ENCODE assay signal across 8 mouse cellular contexts in genomic region chrX:52164738-52165554, GRCm38 (mm10). TPM values are rescaled to one million over a fixed set of nuclear protein-coding genes. Genes with fewer than 3 reads are reported as not detected.
DNase-seq lines count a peak whose midpoint lies in the region; ATAC-seq and TF ChIP-seq lines count a peak whose summit lies in the region.

Gene Gpc4 (minus strand): TSS chrX:52165252.

- peak within 1 kb of the TSS; percentile 56 for H3K9ac ChIP-seq in intestine, postnatal 0 days (ENCODE audit: low read depth, low read length)
- H3K9ac ChIP-seq in limb, embryonic 11.5 days (ENCODE audit: low read length): peak within 1 kb of the TSS; percentile 60
- peak within 1 kb of the TSS; percentile 68 for H3K9ac ChIP-seq in midbrain, embryonic 11.5 days (ENCODE audit: low read length)

- peak; percentile 44 for TF ChIP-seq CTCF in intestine, postnatal 0 days (IDR thresholded peaks at IDR 0.05; ENCODE audit: low read depth)

- H3K4me1 ChIP-seq in embryonic facial prominence, embryonic 10.5 days: peaks cover 6% of the 10 kb centered on the region
- H3K4me1 ChIP-seq in intestine, postnatal 0 days (replicated peaks; ENCODE audit: control insufficient read depth, insufficient read depth, low read length): no peaks in the 10 kb centered on the region
- H3K4me1 ChIP-seq in limb, embryonic 11.5 days (ENCODE audit: control insufficient read depth, insufficient read depth, low read length): no peaks in the 10 kb centered on the region
- no peaks in the 10 kb centered on the region; the same call in 1 of the 2 replicates for H3K4me1 ChIP-seq in midbrain, embryonic 11.5 days (ENCODE audit: control insufficient read depth, insufficient read depth, low read length)

- DNase-seq in layer of hippocampus, adult 11-12 months (ENCODE audit: low spot score): peak; percentile 46
- no peak for DNase-seq in layer of hippocampus, adult 9-10 months (ENCODE audit: low spot score)
- DNase-seq in embryonic facial prominence, embryonic 10.5 days (ENCODE audit: low spot score): peak; percentile 88
- DNase-seq in heart, adult 11 months: peak; percentile 98
- peak; percentile 78 for DNase-seq in limb, embryonic 11.5 days (ENCODE audit: low spot score)
- peak; percentile 93 for DNase-seq in midbrain, embryonic 11.5 days (ENCODE audit: low spot score, missing footprints)
- peak; percentile 0 to 3 for DNase-seq in spleen, postnatal 36 days (ENCODE audit: low spot score in 2 of 2)

- 20% methylated on average over 73 of the region's 76 CpGs for WGBS in embryonic facial prominence, embryonic 10.5 days
- 26% methylated on average over 57 of the region's 76 CpGs for WGBS in intestine, postnatal 0 days
- 20% methylated on average over 41 of the region's 76 CpGs for WGBS in limb, embryonic 11.5 days
- WGBS in midbrain, embryonic 11.5 days: 24% methylated on average over 41 of the region's 76 CpGs

- H3K9me3 ChIP-seq in embryonic facial prominence, embryonic 10.5 days: no peaks in the 10 kb centered on the region
- no peaks in the 10 kb centered on the region for H3K9me3 ChIP-seq in intestine, postnatal 0 days (ENCODE audit: control insufficient read depth)
- H3K9me3 ChIP-seq in limb, embryonic 11.5 days (ENCODE audit: control insufficient read depth, low read length): no peaks in the 10 kb centered on the region
- H3K9me3 ChIP-seq in midbrain, embryonic 11.5 days (ENCODE audit: control insufficient read depth, low read length): no peaks in the 10 kb centered on the region

- peak within 1 kb of the TSS; percentile 66 for H3K4me3 ChIP-seq in embryonic facial prominence, embryonic 10.5 days
- peak within 1 kb of the TSS; percentile 54 for H3K4me3 ChIP-seq in intestine, postnatal 0 days (ENCODE audit: low read depth, low read length)
- H3K4me3 ChIP-seq in limb, embryonic 11.5 days (ENCODE audit: low read depth, low read length): peak within 1 kb of the TSS; percentile 48
- peak within 1 kb of the TSS; percentile 47 for H3K4me3 ChIP-seq in midbrain, embryonic 11.5 days (ENCODE audit: low read depth, low read length)

- peaks cover 63% of the 10 kb centered on the region for H3K27me3 ChIP-seq in embryonic facial prominence, embryonic 10.5 days (replicated peaks; ENCODE audit: low read depth, poor library complexity, severe bottlenecking)
- H3K27me3 ChIP-seq in intestine, postnatal 0 days (replicated peaks; ENCODE audit: control insufficient read depth, insufficient read depth, low read length): no peaks in the 10 kb centered on the region
- peaks cover 13% of the 10 kb centered on the region for H3K27me3 ChIP-seq in limb, embryonic 11.5 days (ENCODE audit: control insufficient read depth, insufficient read depth, low read length)
- H3K27me3 ChIP-seq in midbrain, embryonic 11.5 days (ENCODE audit: control insufficient read depth, insufficient read depth, low read length): peaks cover 2% of the 10 kb centered on the region; the same call in 1 of the 2 replicates

- ATAC-seq in intestine, postnatal 0 days: peak; percentile 91
- peak; percentile 81 for ATAC-seq in limb, embryonic 11.5 days (ENCODE audit: insufficient number of reproducible peaks, low FRiP score, low TSS enrichment, low read depth)
- ATAC-seq in midbrain, embryonic 11.5 days (ENCODE audit: low FRiP score): peak; percentile 91

- no peaks in the 10 kb centered on the region for H3K36me3 ChIP-seq in embryonic facial prominence, embryonic 10.5 days (replicated peaks)
- H3K36me3 ChIP-seq in intestine, postnatal 0 days (ENCODE audit: control insufficient read depth, insufficient read depth): no peaks in the 10 kb centered on the region
- no peaks in the 10 kb centered on the region for H3K36me3 ChIP-seq in limb, embryonic 11.5 days (ENCODE audit: control insufficient read depth, insufficient read depth, low read length)
- no peaks in the 10 kb centered on the region for H3K36me3 ChIP-seq in midbrain, embryonic 11.5 days (ENCODE audit: control insufficient read depth, insufficient read depth, low read length)

- peak within 1 kb of the TSS; percentile 81 for H3K4me2 ChIP-seq in intestine, postnatal 0 days (replicated peaks; ENCODE audit: low read depth)
- peak within 1 kb of the TSS; percentile 67 for H3K4me2 ChIP-seq in limb, embryonic 11.5 days (ENCODE audit: low read depth, severe bottlenecking)
- H3K4me2 ChIP-seq in midbrain, embryonic 11.5 days: peak within 1 kb of the TSS; percentile 68

- peak within 1 kb of the TSS; percentile 86 for H3K27ac ChIP-seq in embryonic facial prominence, embryonic 10.5 days (replicated peaks)
- peak within 1 kb of the TSS; percentile 35; the same call in 1 of the 2 replicates for H3K27ac ChIP-seq in intestine, postnatal 0 days (ENCODE audit: low read depth, low read length)
- H3K27ac ChIP-seq in limb, embryonic 11.5 days (replicated peaks; ENCODE audit: low read depth, low read length): no peak within 1 kb of the TSS
- no peak within 1 kb of the TSS for H3K27ac ChIP-seq in midbrain, embryonic 11.5 days (ENCODE audit: low read depth, low read length)

RNA-seq across cellular contexts. Expression of gene Gpc4, which starts in this region (rescaled TPM):
- polyA plus RNA-seq in embryonic facial prominence, embryonic 10.5 days (2016; fragmentation: Nextera tagmentation; extraction: Ambion mirVana): 35.3 and 36.2 TPM in 2 replicates
- 21.2 and 21.6 TPM in 2 replicates for polyA plus RNA-seq in intestine, postnatal 0 days (2015; fragmentation: Nextera tagmentation; extraction: Ambion mirVana)
- 23.0 and 26.3 TPM in 2 replicates for polyA plus RNA-seq in limb, embryonic 11.5 days (2014; fragmentation: Nextera tagmentation; extraction: Ambion mirVana)
- polyA plus RNA-seq in midbrain, embryonic 11.5 days (2014; fragmentation: Nextera tagmentation; extraction: Ambion mirVana): 23.1 and 24.0 TPM in 2 replicates

Comparison
In these comparisons a context has a peak if more than half of its experiments do, and no peak if none do; other contexts are left out.
1. H3K27ac ChIP-seq: peak in embryonic facial prominence, embryonic 10.5 days (single experiment) and intestine, postnatal 0 days (single experiment); none in limb, embryonic 11.5 days (single experiment) and midbrain, embryonic 11.5 days (single experiment).
2. Peak in every context shown above with its lines, with median percentiles within 50 percentile points of each other: H3K4me3 ChIP-seq, ATAC-seq, H3K4me2 ChIP-seq and H3K9ac ChIP-seq.